Mouse (Mus musculus): ENCODE results near the gene Snrnp70.

- TF ChIP-seq POLR2A (IDR thresholded peaks at IDR 0.05; ENCODE audit: borderline replicate concordance, extremely low read depth, insufficient read depth, insufficient read length, poor library complexity, severe bottlenecking): no peak
- TF ChIP-seq CTCF (IDR thresholded peaks at IDR 0.05; ENCODE audit: borderline replicate concordance, extremely low read depth, insufficient read depth, insufficient read length): peak; percentile 93
Measured at GRCm38 (mm10) chr7:45405091-45406075, 9.8 kb upstream of the Snrnp70 start, which contains the start of gene Kcna7.
